Mouse (Mus musculus) frontal cortex, postnatal 10 days (tissue): ENCODE data around the gene Ttll5.

ENCODE experiments used
- DNase-seq, 2 experiments: peaks; one replicate each; pipeline ENCODE4 v3.0.0; 2022; ENCODE audit warnings: low spot score in 2 of 2, mixed read lengths in 1 of 2

Ttll5 gene

DNA sequence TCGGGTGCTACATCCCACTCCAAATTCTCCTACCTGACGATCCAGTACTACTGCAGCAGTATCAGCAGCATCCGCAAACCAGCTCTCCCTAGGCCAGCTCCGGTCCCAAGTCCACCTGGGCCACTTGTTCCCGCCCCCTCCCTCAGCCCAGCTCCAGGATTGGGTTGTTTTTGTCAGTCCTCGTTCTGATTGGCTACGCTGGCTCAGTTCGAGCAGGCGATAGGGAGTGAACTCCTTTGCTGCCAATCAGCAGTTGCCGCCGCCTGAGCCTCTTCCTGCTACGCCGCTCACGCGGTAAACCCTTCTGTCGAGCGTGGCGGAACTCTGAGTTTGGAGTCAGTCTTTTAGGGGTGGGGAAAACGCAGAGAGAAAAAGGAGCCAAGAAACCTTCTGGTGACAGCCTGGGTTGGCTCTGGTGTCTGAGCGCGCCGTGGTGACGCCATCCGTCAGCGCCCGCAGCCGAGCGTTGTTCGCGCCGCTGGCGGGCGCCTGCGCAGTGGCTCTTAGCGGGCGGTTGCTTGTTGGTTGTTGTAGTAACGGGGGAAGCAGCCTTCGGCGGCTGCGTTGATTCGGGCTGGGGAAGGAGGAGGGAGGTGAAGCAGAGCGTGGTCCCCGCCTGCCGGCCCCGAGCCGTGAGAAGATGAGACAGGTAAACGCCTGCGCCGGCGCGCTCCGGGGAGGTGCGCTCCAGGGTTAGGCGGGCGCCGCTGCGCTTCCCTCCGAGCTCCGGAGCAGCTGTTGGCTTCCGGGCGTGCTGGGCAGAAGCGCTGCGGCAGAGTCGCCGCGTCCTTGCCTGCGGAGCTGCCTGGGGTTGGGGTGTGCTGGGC, at the start of gene Ttll5, which contains the start of gene Erg28:
Gene Ttll5 (plus strand): TSS at position 222 of the 827 bp plus-strand sequence.
Gene Erg28 (minus strand): TSS at position 113 of the 827 bp plus-strand sequence.
- DNase-seq = peak; percentile 90 to 95

DNA sequence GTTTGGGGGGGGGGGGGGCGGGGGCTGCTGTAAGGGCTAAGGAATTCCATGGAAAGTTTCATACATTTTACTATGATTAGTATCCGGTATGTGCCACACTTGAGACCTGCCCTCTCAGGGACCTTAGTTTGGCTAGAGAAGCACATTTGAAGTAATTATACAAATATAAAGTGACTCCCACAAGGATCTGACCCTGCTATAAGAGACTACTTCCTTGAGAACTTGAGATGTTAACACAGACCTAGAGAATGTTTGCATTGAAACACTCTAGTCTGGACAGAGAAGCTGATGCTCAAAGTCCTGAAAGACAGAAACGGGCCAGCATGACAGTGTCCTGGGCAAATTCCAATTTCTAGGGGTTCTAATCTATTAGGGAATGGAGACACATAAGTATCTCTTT, 45.5 kb upstream of the Ttll5 start:
- no peak for DNase-seq

DNA sequence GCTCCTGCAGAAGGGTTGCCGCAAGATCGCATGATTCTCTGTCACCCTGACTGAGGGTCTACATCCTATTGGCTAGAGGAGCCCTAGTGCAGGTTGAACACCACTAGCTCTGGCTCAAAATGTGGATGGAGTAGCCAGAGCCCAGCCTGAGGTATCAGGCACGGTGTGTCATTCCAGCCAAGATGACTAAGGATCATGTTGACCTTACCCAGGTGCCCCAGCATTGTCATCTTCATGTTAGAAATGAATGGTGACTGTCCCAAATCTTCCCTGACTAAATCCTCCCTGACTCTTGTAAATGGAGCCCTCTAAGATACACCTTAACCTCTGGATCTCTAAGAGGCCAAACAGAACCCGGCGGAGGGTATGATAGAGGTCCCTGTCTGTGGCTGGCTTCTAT, 44.8 kb upstream of the Ttll5 start:
- no peak for DNase-seq

DNA sequence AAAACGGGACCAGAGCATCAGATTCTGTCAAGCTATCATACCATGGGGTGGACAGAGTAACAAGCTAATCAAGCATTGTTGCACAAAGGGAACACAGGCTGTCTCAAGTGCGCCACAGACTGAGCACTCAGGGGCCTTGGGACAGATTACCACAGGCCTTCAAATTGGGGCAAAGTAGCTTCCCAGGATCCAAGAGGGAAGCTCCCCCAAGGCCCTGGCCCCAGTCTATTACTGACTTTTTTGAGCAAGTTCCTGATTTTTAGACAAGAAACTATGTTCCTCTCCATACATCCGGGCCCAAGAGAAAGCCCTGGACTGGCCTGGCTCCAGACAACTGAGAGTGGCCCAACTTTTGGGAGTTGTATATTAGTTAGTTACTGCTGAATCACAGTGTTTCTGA, 42.9 kb upstream of the Ttll5 start:
- no peak for DNase-seq

DNA sequence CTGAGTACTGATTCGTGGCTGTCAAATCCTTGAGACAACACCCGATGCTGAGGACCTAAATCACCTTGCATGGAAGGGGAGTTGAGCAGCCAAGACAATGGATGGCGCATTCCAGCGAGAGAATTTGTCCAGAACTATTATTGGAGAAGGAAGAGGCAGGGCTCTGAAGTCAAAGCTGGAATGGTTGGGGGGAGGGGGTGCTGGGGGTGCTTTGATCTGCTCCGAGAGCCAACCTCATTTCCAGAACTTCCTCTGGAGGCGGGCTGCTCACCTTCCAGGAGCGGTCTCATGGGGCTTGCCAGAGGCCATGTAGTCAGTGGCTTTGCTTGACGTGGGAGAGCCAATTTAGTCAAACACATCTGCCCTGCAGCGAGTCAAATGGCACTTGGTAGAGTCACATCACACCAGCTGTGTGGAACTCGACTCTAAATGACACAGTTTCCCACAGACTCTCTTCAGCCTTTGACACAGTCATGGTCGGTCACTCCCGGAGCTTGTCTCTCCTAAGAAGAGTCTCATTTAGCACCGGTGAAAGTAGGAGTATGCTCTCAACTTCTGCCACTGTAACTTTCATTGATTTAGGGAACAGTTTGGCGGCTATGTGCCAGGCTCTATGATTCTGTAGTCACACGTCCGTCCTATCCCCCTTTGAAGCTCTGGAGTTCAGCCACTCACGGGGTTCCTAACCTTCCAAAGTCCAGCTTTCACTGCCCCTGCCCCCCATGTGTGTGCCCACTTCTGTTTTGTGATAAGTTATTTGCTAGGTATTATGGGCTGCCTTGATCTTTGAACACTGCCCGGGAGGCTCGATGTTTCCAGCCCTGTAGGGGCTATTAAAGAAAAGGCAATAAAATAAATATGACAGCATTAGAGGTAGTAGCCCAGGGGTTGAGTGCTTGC, 39.3 kb upstream of the Ttll5 start:
- no peak for DNase-seq

DNA sequence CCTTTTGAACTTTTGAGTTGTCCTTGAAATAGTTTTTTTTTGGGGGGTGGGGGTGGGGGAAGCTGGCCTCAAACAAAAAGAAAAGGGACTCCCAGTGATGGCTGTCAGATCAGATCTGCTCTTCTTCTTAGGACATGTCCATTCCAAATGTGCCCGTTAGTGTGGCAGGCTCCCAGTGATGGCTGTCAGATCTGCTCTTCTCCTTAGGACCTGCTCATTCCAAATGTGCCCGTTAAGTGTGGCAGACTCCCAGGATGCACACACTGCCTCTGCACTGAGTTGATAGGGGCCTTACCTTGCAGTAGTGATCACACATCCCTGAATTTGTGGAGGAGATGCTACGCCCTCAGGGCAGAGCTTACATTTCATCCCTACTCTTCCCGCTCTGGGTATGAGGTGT, 32.3 kb upstream of the Ttll5 start:
- DNase-seq = no peak

DNA sequence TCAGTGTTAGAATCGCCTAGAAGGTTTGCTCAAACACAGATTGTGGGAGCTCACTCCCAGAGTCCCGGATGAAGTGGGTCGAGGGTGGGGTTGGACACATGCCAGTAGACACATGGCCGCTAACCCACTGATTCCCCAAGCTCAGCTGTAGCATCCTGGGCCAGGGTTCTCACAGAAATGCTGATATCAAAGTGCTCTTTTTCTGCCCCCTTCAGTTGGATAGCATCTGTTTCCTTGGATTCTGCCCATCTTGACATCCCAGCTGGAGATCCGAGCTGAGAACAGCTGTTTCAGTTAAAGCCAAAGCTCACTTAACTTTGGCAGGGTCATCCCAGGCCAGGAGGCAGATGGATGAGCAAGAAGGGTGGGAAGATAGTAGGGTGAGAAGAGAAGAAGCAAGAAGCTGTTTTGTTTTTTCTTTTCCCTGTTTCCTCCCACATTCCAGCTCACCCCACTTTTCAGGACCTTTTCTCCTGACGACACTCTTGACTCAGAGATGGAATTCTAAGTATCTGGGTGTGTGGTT, 31.6 kb upstream of the Ttll5 start:
- DNase-seq = peak; percentile 34 to 44

DNA sequence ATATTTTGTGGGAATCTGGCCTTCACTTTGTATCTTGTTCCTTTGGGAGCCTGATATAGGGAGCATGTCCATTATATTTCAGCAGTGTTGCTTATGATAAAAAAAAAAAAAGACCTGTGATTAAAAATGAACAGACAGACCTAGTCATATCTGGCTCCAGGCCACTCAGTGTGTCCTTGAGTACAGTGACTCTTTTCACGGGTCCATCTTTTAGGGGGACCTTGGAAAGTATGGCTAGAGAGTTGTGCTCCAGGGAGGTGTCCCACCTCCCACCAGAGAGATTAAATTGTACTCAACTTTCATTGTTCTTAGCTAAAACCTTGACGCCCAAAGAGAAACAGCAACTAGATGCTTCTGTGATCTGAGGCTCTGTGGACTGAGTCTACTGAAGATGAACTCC, 30.4 kb upstream of the Ttll5 start:
- no peak for DNase-seq

DNA sequence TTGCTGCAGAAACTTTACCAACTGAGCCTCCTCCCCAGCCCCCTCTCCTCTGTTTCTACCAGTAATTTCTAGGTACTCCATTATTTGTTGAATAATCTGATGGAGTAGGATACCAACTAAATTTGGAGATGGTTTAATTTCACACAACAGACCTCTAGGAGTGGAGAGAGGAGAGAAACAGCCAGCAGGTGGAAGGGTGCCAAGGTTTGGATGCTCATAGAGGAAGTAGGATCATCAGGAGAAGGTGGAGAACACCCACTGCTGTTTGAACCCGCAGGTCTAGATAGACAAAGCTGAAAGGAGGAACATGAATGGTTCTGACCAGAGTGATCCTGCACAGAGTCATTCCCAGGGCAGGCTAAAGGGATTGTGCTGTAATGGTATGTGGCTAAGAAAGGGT, 28.9 kb upstream of the Ttll5 start:
- DNase-seq = no peak

DNA sequence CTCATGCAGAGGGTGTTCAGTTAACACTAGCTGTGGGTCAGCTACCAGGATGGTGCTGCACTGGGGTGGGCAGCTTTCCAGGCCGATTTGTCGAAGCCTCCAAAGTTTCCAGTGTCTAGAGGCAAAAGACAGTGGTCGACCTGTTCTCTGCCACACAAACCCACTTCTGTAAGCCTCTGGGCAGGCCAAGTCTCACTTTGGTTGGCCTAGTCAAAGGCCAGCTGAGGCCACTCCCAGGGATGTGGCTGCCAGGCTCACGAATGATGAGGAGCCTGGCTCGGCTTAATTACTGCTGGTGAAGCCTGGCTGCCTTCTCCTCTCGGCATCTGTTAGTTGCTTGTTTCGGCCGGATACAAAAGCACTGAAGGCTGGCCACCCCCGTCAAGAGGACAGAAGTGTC, 24.4 kb upstream of the Ttll5 start:
- peak in 1 of 2 experiments; percentile 29 for DNase-seq

DNA sequence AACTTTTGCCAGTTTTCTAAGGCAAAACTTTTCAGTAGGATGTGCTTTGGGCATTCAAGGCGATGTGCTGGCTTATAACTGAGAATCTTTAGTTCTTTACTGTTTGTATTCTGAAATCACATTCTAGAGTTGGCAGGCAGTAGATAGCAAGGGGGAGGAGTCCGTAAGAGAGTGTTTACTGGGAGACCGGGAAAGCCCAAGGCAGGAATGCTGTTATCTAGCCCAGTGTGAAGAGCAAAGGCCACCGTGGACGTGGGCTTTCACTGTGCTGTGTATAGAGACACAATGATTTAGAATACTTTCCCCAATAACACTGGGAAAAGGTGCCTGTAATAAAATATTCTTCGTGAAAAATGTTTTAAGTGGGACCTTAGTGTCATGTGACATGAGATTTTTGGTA, 14.7 kb upstream of the Ttll5 start:
- no peak for DNase-seq

DNA sequence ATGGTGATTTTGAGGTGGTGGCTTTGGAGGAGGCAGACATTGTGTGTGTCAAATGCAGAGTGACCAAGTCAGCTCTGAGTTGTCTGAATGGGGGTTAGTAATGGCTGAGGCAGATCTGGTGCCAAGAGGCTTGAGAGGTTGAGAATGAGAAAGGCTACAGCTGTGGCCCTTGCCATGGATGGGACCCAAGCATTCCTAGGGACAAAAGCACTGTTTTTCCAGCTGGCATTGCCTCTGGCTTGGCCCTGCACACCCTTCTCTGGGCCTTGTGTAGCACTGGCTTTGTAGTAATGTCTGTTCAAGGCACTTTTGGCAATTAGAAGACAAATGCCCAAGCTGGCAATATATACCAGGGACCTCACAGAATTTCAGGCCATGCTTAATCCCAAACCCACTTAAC, 13.5 kb upstream of the Ttll5 start:
- no peak for DNase-seq

DNA sequence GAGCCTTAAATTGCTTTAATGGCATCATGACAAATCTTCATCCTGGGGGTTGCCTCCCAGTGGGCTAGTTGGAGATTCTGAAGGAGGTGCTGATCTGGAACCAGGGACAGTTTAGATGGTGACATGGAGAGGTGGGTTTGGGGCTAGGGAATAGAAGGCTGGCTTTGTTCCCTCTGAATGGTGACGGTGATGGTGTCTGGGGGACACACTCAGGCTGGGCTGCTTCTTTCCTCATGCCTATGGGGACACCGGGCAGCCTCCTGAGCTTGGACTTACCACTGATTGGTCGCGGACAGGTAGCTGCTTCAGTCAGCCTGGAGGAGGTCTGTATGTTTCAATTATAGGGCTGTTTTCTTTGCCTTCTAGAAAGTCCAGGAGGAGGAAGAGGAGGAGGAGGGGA, 12.8 kb upstream of the Ttll5 start:
- no peak for DNase-seq

DNA sequence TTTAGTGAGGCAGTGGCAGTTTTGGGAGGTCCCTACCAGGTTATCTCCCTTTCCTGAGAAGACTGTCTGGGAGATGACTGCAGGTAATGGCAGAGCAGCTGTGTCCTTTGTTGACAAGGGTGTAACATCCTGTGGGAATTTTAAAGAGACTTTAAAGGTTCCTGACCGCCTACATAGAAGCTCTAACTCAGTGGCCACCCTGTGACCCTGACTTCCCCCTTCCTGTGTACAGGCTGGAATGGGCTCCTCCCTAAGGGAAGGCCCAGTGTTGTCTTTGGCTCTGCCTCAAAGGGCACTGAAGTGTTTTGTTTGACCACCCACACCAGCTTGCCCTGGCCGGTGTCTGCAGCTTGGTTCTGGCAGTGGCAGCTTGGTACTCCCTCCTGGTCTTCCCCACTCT, 10.9 kb upstream of the Ttll5 start:
- DNase-seq = no peak

DNA sequence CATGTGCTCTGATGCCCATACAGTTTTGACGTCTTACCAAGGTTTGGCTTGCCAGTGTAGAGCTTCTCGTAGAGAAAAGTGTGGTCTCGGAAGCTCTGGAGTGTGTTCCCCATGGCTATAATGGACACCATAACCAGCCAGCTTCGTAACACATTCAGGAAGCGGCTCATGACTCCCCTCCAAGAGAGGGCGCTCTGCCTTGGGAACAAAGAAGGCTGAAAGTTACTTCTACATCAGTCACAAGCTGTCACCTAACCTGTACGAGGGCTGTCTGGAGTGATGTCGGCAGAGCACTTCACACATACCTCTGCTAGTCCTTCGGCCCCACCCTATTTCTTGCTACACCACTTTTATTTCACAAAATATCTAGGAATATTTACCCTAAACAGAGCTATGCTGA, 2.4 kb upstream of the Ttll5 start:
- no peak for DNase-seq

DNA sequence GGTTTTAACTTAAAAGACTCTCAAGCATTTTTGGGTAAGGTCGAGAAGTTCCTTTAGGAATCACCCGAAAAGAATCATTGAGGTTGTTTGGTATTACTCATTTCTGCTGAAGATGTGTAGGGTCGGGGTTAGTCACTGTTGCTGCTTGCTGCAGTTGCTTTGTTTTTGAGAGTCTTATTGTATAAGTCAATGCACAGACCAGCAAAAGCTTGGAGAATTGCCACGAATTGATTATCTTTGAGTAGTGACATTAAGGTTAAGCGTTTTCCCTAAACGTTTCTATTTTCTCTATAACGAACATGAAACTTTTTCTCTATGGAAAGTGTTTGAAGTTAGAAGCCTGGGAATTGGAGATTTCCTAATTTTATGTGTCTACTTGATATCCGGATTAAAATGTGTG, 902 bp downstream of the Ttll5 start:
- DNase-seq = no peak

DNA sequence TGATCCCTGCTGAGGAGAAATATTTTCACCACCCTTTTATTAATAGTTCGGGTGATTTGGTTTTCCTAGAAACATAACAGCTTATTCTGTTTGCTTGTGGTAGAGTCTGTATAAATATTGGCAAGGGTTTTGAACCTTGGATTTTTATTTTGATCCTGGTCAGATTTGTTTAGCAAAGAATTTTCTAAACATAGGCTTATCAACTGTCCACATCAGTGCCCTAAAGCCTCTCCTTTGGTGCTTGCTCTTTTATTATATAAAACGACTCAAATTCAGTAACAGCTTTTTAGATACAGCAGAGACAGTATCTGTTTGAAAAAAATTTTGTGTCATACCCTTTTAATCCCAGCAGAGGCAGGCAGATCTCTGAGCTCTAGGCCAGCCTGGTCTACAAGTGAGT, 1.4 kb downstream of the Ttll5 start:
- no peak for DNase-seq

DNA sequence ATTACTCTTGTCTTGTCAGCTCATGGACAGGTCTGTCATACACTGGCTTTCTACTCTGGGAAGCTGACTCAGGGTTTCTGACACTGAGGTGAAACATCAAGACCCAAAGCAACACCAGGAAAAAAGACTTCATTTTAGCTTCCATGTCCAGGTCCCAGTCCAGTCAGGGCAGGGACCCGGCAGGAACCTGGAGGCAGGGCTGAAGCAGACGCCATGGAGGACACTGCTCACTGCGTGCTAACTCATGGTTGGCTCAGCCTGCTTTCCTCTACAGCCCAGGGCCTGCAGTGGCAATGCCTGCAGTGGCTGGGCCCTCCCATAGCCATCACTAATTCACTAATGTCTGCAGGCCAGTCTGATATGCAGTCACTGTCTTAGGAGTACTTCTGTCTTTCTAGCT, 4.4 kb downstream of the Ttll5 start:
- no peak for DNase-seq

DNA sequence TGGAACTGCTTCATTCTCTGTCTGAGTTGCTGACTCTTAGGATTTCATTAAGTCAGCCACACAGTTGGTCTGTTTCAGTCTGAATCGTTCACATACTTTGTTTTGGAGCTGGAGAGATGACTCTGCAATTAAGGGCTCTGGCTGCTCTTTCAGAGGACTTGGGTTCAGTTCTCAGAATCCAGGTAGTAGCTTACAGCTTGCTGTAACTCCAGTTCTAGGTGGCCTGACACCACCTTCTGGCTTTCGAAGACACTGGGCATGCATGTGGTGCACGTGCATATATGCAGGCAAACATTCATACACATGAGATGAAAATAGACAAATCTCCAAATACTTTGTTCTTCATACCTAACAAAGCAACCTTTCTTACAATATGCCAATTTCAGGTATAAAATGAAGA, 5.4 kb downstream of the Ttll5 start:
- DNase-seq = no peak

DNA sequence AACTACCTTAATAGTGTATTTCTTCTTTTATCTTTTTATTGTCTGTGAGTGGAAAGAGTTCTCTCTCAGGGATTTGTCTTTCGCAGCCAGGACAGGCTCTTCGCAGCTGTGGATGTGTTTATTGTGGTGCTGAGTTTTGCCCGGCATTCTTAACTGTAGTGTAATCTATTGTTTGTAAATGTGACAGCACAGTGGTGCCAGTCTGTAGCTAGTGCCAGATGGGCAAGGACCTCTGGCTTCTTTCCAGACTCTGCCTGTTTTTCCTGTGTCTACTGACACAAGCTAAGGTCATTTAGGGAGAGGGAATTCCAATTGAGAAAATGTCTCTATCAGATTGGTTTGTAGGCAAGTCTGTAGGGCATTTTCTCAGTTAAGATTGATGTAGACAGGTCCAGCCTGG, 6.2 kb downstream of the Ttll5 start:
- DNase-seq = no peak

DNA sequence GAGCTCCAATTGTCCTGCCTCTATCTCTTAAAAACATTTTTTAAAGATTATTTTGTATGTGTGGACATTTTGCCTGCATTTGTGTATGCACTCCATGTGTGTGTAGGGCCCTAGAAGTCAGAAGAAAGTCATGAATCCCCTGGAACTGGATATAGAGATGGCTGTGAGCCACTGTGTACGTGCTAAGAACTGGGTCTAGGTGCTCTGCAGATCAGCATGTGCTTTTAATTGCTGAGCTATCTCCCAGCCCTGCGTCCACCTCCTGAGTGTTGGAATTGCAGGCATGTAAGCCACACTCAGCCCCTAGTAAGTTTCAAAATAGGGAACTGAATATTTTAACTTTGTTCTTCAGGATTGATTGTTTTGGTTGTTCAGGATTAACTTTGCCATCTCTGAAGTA, 10.1 kb downstream of the Ttll5 start:
- DNase-seq = no peak

DNA sequence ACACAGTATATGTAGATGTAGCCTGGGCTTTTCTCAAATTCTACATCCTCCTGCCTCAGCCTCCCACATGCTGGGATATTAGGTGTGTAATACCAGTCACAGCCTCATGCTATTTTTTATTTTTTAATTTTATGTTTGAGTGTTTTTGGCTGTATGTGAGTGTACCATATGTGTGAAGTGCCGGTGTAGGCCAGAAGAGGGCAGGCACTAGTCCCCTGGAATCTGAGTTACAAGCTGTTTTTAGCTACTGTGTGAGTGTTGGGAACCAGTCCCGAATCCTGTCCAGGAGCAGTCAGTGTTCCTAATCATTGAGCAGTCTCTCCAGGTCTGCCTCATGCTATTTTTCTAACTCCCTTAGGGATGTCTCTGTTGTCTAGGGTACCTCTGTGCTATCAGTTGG, 13.3 kb downstream of the Ttll5 start:
- DNase-seq = no peak
